Mouse (Mus musculus) hindbrain, postnatal 0 days (tissue): ENCODE measurements around the gene Isl2. TPM values are rescaled to one million over a fixed set of nuclear protein-coding genes. Genes with fewer than 3 reads are reported as not detected.

ENCODE experiments used
- ATAC-seq: fragments of 200-750 bp; cut with Nextera tagmentation; 2 replicates; pipeline ENCODE4 v1.8.0; 2017; ENCODE audit warnings: mild to moderate bottlenecking, moderate TSS enrichment, moderate library complexity
- DNase-seq: peaks from one replicate; pipeline ENCODE4 v3.0.0-alpha.2; 2015; ENCODE audit warnings: low spot score
- H3K27ac ChIP-seq: fragments of 300-500 bp; sonication (generic); 2 replicates; pipeline ENCODE4 v1.5.1; 2014; ENCODE audit warnings: mild to moderate bottlenecking
- H3K27me3 ChIP-seq: fragments of 300-500 bp; sonication (generic); 2 replicates; pipeline ENCODE4 v1.6.1; 2014; ENCODE audit warnings: low read length, mixed read lengths; ENCODE audit not compliant: insufficient read depth
- H3K36me3 ChIP-seq: fragments of 300-500 bp; sonication (generic); 2 replicates; pipeline ENCODE4 v1.6.1; 2014; ENCODE audit warnings: low read length, mixed read lengths; ENCODE audit not compliant: insufficient read depth
- H3K4me1 ChIP-seq: fragments of 300-500 bp; sonication (generic); 2 replicates; pipeline ENCODE4 v1.6.1; 2014; ENCODE audit warnings: antibody characterized with exemption, low read length, mixed read lengths; ENCODE audit not compliant: insufficient read depth
- H3K4me2 ChIP-seq: fragments of 300-500 bp; sonication (generic); 2 replicates; pipeline ENCODE4 v1.6.1; 2014; ENCODE audit warnings: low read depth, mild to moderate bottlenecking, low read length, moderate library complexity, mixed read lengths
- H3K4me3 ChIP-seq: fragments of 300-500 bp; sonication (generic); 2 replicates; pipeline ENCODE4 v1.5.1; 2014; ENCODE audit warnings: low read length
- H3K9ac ChIP-seq: fragments of 300-500 bp; sonication (generic); replicated peaks from 2 replicates; pipeline ENCODE4 v1.6.1; 2014; ENCODE audit warnings: mild to moderate bottlenecking, low read length, moderate library complexity, mixed read lengths
- H3K9me3 ChIP-seq: fragments of 300-500 bp; sonication (generic); 2 replicates; pipeline ENCODE4 v1.6.1; 2016; ENCODE audit warnings: low read length, mixed read lengths
- CTCF ChIP-seq: IDR thresholded peaks from 2 replicates; pipeline ENCODE4 v1.5.1; 2016; ENCODE audit warnings: antibody characterized with exemption, control low read depth, low read depth
- WGBS: fragments of 180-500 bp; shearing (Covaris S2); extraction: QIAGEN DNeasy Blood & Tissue Kit; methylation state at CpG from one replicate; pipeline ENCODE4 v1.1.7; 2014; 5-methylcytosine and 5-hydroxymethylcytosine counted together
- polyA plus RNA-seq: library from polyadenylated mRNA; unstranded; fragments of >200 nt; fragmentation: Nextera tagmentation; extraction: Ambion mirVana; gene quantifications from 2 replicates; pipeline ENCODE4 v1.2.1, GENCODE M21; 2015
- total RNA-seq: library from RNA; depleted of rRNA; stranded (reverse); fragments of >200 nt; gene quantifications from 2 replicates; pipeline ENCODE4 v1.2.3, GENCODE M21; 2014; rRNA removed

Gene Isl2
- total and polyA plus RNA-seq, 2 experiments from 2014 or later, result 0.53 to 1.2 TPM

- H3K9ac ChIP-seq, result no peak overlapping the region
- WGBS, result 73% methylated on average over 5 of the region's 5 CpGs
- DNase-seq, result no peak
- TF ChIP-seq CTCF, result no peak
- no peaks in the 10 kb centered on the region for H3K4me1 ChIP-seq
- H3K36me3 ChIP-seq, result no peaks in the 10 kb centered on the region
- H3K4me3 ChIP-seq, result no peak overlapping the region
- no peaks in the 10 kb centered on the region for H3K9me3 ChIP-seq
- H3K27ac ChIP-seq, result no peak overlapping the region
- H3K27me3 ChIP-seq, result no peaks in the 10 kb centered on the region
- no peak overlapping the region for H3K4me2 ChIP-seq
- no peak for ATAC-seq
These were observed 30.1 kb downstream of the Isl2 start for GRCm38 (mm10) chr9:55568466-55569159.

GRCm38 (mm10) chr9:55571071-55571470 lies 32.6 kb downstream of the Isl2 start:
- H3K9ac ChIP-seq, result no peak overlapping the region
- no peaks in the 10 kb centered on the region for H3K36me3 ChIP-seq
- H3K27ac ChIP-seq, result no peak overlapping the region
- no peaks in the 10 kb centered on the region for H3K27me3 ChIP-seq
- H3K4me1 ChIP-seq, result no peaks in the 10 kb centered on the region
- 76% methylated on average over 1 of the region's 1 CpGs for WGBS
- DNase-seq (no peak), ATAC-seq (no peak)
- no peak overlapping the region for H3K4me2 ChIP-seq
- no peak for TF ChIP-seq CTCF
- H3K4me3 ChIP-seq, result no peak overlapping the region
- H3K9me3 ChIP-seq, result no peaks in the 10 kb centered on the region

GRCm38 (mm10) chr9:55576571-55576970 lies 38.1 kb downstream of the Isl2 start:
- no peak for DNase-seq

GRCm38 (mm10) chr9:55581414-55581813 lies 42.9 kb downstream of the Isl2 start:
- H3K4me2 ChIP-seq, result no peak overlapping the region
- ATAC-seq (no peak), DNase-seq (no peak)
- no peak for TF ChIP-seq CTCF
- 27% methylated on average over 3 of the region's 3 CpGs for WGBS
- no peaks in the 10 kb centered on the region for H3K4me1 ChIP-seq
- H3K36me3 ChIP-seq, result no peaks in the 10 kb centered on the region
- H3K27me3 ChIP-seq, result no peaks in the 10 kb centered on the region
- no peak overlapping the region for H3K27ac ChIP-seq
- no peaks in the 10 kb centered on the region for H3K9me3 ChIP-seq
- no peak overlapping the region for H3K9ac ChIP-seq
- H3K4me3 ChIP-seq, result no peak overlapping the region

More at GRCm38 (mm10) chr9:55576571-55576970, 38.1 kb downstream of the Isl2 start:
- Histone ChIP-seq H3K36me3 (no peaks in the 10 kb centered on the region), H3K9me3 (no peaks in the 10 kb centered on the region), H3K4me1 (no peaks in the 10 kb centered on the region), H3K27ac (no peak overlapping the region), H3K27me3 (no peaks in the 10 kb centered on the region), H3K4me2 (no peak overlapping the region), H3K4me3 (no peak overlapping the region), H3K9ac (no peak overlapping the region)
- no peak for TF ChIP-seq CTCF
- ATAC-seq, result no peak
- 68% methylated on average over 1 of the region's 1 CpGs for WGBS

GRCm38 (mm10) chr9:55586141-55586540 lies 47.7 kb downstream of the Isl2 start:
- Histone ChIP-seq H3K4me1 (no peaks in the 10 kb centered on the region), H3K36me3 (no peaks in the 10 kb centered on the region), H3K4me3 (no peak overlapping the region), H3K27me3 (no peaks in the 10 kb centered on the region), H3K9me3 (no peaks in the 10 kb centered on the region), H3K4me2 (no peak overlapping the region), H3K9ac (no peak overlapping the region), H3K27ac (no peak overlapping the region)
- DNase-seq (no peak), ATAC-seq (no peak)
- 75% methylated on average over 6 of the region's 6 CpGs for WGBS
- no peak for TF ChIP-seq CTCF

Other genes with a start within 250 kb of the Isl2 start
- gene Nrg4, start 211.8 kb upstream of the Isl2 start, total RNA-seq, result 0.07 and 0.68 TPM in 2 replicates
- gene Nrg4, start 211.8 kb upstream of the Isl2 start, polyA plus RNA-seq, result 1.1 and 1.7 TPM in 2 replicates
- gene Tmem266, start 211.8 kb upstream of the Isl2 start, total RNA-seq, result 7.1 and 15.3 TPM in 2 replicates
- gene Tmem266, start 211.8 kb upstream of the Isl2 start, polyA plus RNA-seq, result 5.6 and 5.9 TPM in 2 replicates
- gene Etfa, start 26.4 kb upstream of the Isl2 start, total RNA-seq, result 12.5 and 17.6 TPM in 2 replicates
- 127 and 145 TPM in 2 replicates for gene Etfa, start 26.4 kb upstream of the Isl2 start, polyA plus RNA-seq